Mouse (Mus musculus) heart, embryonic 10.5 days (tissue): ENCODE results near the gene Fat1. TPM values are rescaled to one million over a fixed set of nuclear protein-coding genes. Genes with fewer than 3 reads are reported as not detected.
A peak's percentile ranks its signal among the peaks of the same experiment; 100 is the strongest.

Experiments
- DNase-seq: peaks from one replicate; pipeline ENCODE4 v3.0.0-alpha.2; 2017; ENCODE audit warnings: low spot score
- H3K27ac ChIP-seq: fragments of 300-500 bp; sonication (generic); 2 replicates; pipeline ENCODE4 v1.5.1; 2016; ENCODE audit warnings: mild to moderate bottlenecking
- H3K27me3 ChIP-seq: fragments of 300-500 bp; sonication (generic); 2 replicates; pipeline ENCODE4 v1.6.1; 2016; ENCODE audit warnings: mild to moderate bottlenecking; ENCODE audit not compliant: poor library complexity, insufficient read depth, severe bottlenecking
- H3K36me3 ChIP-seq: fragments of 300-500 bp; sonication (generic); 2 replicates; pipeline ENCODE4 v1.6.1; 2016; ENCODE audit warnings: mild to moderate bottlenecking, moderate library complexity
- H3K4me1 ChIP-seq: fragments of 300-500 bp; sonication (generic); 2 replicates; pipeline ENCODE4 v1.6.1; 2016; ENCODE audit warnings: mild to moderate bottlenecking
- H3K4me3 ChIP-seq: fragments of 300-500 bp; sonication (generic); 2 replicates; pipeline ENCODE4 v1.5.1; 2016; ENCODE audit warnings: mild to moderate bottlenecking, moderate library complexity
- H3K9me3 ChIP-seq: fragments of 300-500 bp; sonication (generic); 2 replicates; pipeline ENCODE4 v1.6.1; 2016; ENCODE audit warnings: mild to moderate bottlenecking, moderate library complexity
- WGBS: fragments of 180-500 bp; shearing (Covaris S2); methylation state at CpG from one replicate; pipeline ENCODE4 v1.1.7; 2016; 5-methylcytosine and 5-hydroxymethylcytosine counted together
- polyA plus RNA-seq: library from polyadenylated mRNA; unstranded; fragments of >200 nt; fragmentation: Nextera tagmentation; extraction: Ambion mirVana; gene quantifications from 2 replicates; pipeline ENCODE4 v1.2.1, GENCODE M21; 2016

Gene Fat1
- polyA plus RNA-seq, 1 experiment from 2014 or later = 18.0 TPM

DNA sequence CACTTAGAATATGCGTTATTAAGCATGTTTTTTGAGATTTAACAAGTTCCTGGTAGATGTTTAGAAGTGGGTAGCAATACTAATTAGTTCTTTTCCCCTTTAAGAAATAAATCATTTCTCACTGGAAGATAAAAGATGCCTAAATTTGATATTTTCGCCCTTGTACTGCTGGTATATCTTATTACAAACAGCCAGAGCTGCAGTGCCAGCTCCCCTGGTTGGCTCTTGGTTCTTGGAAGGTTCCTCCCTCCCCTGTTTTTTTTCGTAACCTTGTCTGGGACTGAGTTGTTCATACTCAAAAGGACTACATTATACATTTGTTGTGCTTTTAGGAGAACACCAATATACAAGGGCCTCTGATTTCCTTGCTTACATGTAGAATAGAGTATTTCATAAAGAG lies 62.1 kb downstream of the Fat1 start:
- Histone ChIP-seq H3K4me1 (peaks cover 78% of the 10 kb centered on the region), H3K27me3 (no peaks in the 10 kb centered on the region), H3K9me3 (no peaks in the 10 kb centered on the region), H3K27ac (peak overlapping the region; percentile 89; the same call in 1 of the 2 replicates), H3K36me3 (no peaks in the 10 kb centered on the region), H3K4me3 (no peak overlapping the region)
- DNase-seq = no peak
- 60% methylated on average over 3 of the region's 3 CpGs for WGBS

DNA sequence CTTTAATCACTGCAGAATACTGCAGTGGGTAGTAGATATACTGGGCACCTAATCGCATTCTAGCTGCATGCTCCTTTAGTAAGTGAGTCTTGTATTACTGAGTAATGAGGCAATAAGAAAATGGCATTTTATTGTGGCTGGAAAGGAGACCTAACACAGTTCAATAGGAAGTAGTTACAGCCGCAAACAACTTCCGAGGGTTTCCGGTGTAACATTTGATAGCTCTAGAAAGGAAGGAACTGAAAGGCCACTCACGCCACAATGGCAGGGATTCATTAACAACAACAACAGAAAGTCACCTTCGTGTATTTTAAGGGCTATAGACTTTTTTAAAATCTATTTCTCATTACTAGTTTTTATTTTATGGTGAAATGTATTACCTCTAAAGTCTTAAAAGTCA lies 62.6 kb downstream of the Fat1 start:
- peaks cover 77% of the 10 kb centered on the region for H3K4me1 ChIP-seq
- H3K36me3 ChIP-seq = no peaks in the 10 kb centered on the region
- H3K9me3 ChIP-seq = no peaks in the 10 kb centered on the region
- peak overlapping the region; percentile 89 for H3K27ac ChIP-seq
- peak overlapping the region; percentile 37; the same call in 1 of the 2 replicates for H3K4me3 ChIP-seq
- no peak for DNase-seq
- 53% methylated on average over 6 of the region's 6 CpGs for WGBS
- H3K27me3 ChIP-seq = no peaks in the 10 kb centered on the region

DNA sequence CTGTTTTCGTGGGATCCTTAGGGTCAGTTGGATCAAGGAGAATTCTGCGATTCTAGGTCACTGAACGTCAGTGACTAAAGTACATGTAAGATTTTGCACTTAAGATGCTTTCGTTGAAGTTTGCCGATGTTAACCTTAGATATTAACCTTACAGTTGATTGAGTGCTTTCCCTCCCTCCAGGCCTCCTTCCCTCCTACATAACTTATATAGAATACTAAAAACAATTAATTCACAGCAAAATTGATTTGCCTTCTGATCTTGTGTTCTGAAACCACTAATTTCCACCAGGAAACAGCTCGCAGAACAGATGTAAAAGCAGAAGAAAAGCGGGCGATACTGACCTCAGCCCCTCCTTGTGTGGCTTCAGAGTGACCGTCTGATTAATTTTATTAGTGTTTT lies 63.0 kb downstream of the Fat1 start:
- Histone ChIP-seq H3K36me3 (no peaks in the 10 kb centered on the region), H3K9me3 (no peaks in the 10 kb centered on the region), H3K27ac (peak overlapping the region; percentile 89), H3K4me1 (peaks cover 78% of the 10 kb centered on the region), H3K27me3 (no peaks in the 10 kb centered on the region), H3K4me3 (peak overlapping the region; percentile 37)
- WGBS = 54% methylated on average over 9 of the region's 9 CpGs
- DNase-seq = no peak

DNA sequence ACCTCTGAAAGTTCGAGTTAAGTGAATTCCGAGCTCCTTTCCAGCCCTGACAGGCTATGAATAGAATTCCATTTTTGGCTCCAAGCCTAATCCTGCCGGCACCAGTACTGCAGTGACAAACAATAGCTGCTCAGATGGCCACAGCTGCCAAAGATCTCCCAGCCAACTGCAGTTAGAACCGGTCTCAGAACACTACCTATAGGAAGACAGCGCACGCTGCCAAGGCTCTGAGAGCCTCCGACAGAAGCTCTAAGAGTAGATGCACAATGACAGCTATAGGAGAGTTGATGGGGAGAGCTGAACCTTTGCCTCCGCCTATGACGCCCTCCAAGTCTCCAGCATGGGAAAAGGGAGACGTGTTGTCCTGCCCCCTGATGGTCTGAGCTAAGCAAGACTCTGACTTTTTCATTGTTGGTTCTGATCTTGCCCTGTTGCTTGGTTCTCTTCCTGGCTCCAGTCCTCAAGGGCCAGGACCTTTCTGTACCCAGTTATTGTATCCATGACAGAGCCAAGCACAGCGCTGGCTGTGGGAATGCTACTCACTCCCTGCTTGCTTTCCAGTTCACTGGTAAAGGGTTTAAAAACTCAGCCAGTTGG lies 63.5 kb downstream of the Fat1 start:
- no peaks in the 10 kb centered on the region for H3K36me3 ChIP-seq
- no peaks in the 10 kb centered on the region for H3K27me3 ChIP-seq
- DNase-seq = peak; percentile 82
- H3K4me3 ChIP-seq = peak overlapping the region; percentile 37
- peak overlapping the region; percentile 89 for H3K27ac ChIP-seq
- H3K4me1 ChIP-seq = peaks cover 78% of the 10 kb centered on the region
- 23% methylated on average over 11 of the region's 11 CpGs for WGBS
- H3K9me3 ChIP-seq = no peaks in the 10 kb centered on the region

DNA sequence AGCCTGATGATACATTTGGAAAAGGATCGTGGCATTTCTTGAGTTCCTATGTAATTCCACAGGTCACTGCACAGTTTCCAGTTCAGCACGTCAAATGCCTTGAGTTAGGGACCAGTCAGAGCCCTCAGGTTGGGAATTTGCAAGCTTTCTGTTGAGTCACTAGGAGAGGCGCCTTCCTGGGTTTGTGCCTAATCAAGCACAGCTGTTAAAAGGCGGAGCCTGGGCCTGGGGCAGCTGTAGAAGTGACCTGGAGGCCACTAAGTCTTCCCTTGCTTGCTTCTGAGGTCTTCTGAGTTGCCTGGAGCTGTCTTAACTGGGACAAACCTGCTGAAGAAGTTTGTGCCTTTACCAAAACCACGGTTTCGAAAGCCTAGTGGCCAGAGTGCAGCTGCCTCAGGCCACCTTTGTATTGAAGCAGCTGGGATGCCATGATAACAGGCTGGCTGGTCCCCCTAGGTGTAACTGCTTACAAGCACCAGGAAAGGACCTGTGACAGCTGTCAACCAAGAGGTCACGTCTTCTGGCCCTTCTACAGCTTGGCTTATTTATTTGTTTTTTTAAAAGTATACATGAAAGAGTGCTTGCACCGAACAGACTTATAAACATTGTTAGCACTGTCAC lies 66.4 kb downstream of the Fat1 start:
- Histone ChIP-seq H3K27ac (peak overlapping the region; percentile 74; the same call in 1 of the 2 replicates), H3K9me3 (no peaks in the 10 kb centered on the region), H3K27me3 (no peaks in the 10 kb centered on the region), H3K4me1 (peaks cover 60% of the 10 kb centered on the region), H3K4me3 (no peak overlapping the region), H3K36me3 (peaks cover 3% of the 10 kb centered on the region; the same call in 1 of the 2 replicates)
- 38% methylated on average over 8 of the region's 8 CpGs for WGBS
- no peak for DNase-seq

DNA sequence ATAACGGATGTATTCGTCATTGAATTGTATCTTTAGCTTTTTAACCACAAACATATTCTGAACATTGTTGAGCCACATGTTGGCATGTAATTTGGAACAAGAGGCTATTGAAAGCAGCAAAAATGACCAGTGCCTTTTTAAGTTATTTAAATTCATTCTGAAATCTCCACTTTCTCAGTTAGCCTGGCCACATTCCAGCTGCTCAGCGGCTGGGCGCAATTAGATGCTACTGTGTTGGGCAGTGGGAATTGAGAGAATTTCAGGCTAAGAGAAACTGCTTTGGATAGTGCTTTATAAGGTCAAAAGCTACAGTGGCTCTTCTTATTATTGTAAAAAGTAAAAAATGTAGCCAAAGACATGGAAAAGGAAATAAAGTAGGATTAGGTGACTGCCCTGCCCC lies 67.4 kb downstream of the Fat1 start:
- 81% methylated on average over 4 of the region's 4 CpGs for WGBS

DNA sequence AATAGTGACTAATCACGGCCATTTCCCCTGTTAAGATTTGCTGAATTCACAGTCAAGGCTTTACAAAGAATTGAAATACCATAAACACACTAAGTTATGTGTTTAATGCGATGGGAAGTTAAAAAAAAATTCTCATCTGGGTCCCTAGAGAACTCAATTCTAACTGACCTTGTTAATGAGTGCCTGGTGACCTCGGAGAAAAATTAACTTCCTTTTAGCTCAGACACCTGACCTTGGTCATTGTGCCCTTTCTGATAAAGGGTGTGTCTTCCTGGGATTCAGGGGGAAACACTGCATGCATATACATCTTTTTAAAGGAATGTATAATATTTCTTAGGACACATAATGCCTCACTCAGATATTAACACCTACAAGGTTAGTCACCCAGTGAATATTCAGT lies 68.8 kb downstream of the Fat1 start:
- no peak for DNase-seq
- no peak overlapping the region for H3K4me3 ChIP-seq
- peak overlapping the region; percentile 29; the same call in 1 of the 2 replicates for H3K27ac ChIP-seq

More for the DNA sequence above, 67.4 kb downstream of the Fat1 start:
- no peak for DNase-seq
- Histone ChIP-seq H3K36me3 (peaks cover 3% of the 10 kb centered on the region; the same call in 1 of the 2 replicates), H3K4me1 (peaks cover 51% of the 10 kb centered on the region), H3K27me3 (no peaks in the 10 kb centered on the region), H3K4me3 (no peak overlapping the region), H3K27ac (peak overlapping the region; percentile 29; the same call in 1 of the 2 replicates), H3K9me3 (no peaks in the 10 kb centered on the region)

DNA sequence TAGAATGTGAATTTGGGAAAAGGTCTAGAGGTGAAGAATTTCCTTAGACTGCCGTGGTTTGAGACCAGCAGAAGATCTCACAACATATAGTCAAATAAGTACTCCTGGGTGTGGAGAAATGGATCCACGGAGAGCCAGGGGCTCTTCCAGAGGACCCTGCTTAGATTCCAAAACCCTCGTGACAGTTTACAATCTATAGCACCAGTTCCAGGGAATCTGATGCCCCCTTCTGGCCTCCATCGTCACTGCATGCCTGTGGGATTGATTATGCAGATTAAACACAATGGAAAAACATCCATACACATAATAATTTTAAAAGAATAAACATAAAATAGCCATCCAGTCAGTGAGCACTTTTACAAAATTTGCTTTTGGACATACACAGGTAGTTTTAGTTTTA lies 75.4 kb downstream of the Fat1 start:
- Histone ChIP-seq H3K27ac (no peak overlapping the region), H3K36me3 (peaks cover 63% of the 10 kb centered on the region), H3K4me3 (no peak overlapping the region), H3K27me3 (no peaks in the 10 kb centered on the region), H3K9me3 (no peaks in the 10 kb centered on the region), H3K4me1 (no peaks in the 10 kb centered on the region)
- WGBS = 40% methylated on average over 4 of the region's 4 CpGs
- no peak for DNase-seq

More for the DNA sequence above, 68.8 kb downstream of the Fat1 start:
- peaks cover 38% of the 10 kb centered on the region for H3K4me1 ChIP-seq
- no peaks in the 10 kb centered on the region for H3K27me3 ChIP-seq
- 57% methylated on average over 3 of the region's 3 CpGs for WGBS
- H3K36me3 ChIP-seq = peaks cover 7% of the 10 kb centered on the region; the same call in 1 of the 2 replicates
- H3K9me3 ChIP-seq = no peaks in the 10 kb centered on the region

DNA sequence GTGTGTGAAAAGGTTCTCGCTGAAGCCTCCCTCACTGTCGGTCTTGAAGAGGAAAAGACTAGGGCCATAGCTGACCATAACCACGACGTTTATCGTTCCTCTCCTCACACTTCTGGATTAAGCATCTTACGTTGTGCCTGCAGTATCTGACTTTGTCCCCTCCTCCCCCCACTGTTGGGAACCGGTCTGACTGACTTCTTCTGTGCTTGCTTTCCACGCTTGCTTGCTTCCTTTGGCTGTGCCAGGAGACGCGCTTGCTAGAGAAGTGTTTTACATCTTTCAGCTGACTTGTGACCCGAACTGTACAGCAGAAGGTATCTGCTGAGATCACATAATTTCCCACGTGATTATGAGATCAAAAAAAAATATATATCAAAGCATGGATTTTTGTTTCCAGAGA lies 76.5 kb downstream of the Fat1 start:
- peaks cover 65% of the 10 kb centered on the region for H3K36me3 ChIP-seq
- no peaks in the 10 kb centered on the region for H3K4me1 ChIP-seq
- no peaks in the 10 kb centered on the region for H3K9me3 ChIP-seq
- 87% methylated on average over 12 of the region's 12 CpGs for WGBS
- no peaks in the 10 kb centered on the region for H3K27me3 ChIP-seq
- H3K4me3 ChIP-seq = no peak overlapping the region
- no peak for DNase-seq
- no peak overlapping the region for H3K27ac ChIP-seq

DNA sequence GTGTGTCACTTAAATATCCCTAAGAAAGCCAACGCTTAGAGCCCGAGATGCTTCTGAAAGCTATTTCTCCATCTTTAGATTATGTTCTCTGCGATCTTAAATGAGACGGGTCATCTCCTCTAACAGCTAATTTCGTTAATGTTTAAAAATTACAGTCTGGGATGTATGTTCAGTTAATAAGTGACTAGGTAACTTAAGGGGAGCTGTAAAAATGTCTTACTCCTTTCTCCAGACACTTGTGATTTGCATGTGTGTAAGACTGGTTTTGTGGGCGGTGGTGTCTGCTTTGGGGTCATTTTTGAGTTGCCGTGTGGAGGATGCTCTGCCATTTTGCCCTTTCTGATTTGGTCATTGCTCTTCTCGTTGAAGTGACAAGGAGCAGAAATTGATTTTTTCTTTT lies 78.6 kb downstream of the Fat1 start:
- DNase-seq = no peak
- H3K4me1 ChIP-seq = no peaks in the 10 kb centered on the region
- H3K27ac ChIP-seq = no peak overlapping the region
- no peaks in the 10 kb centered on the region for H3K9me3 ChIP-seq
- H3K4me3 ChIP-seq = no peak overlapping the region
- WGBS = 91% methylated on average over 8 of the region's 8 CpGs
- no peaks in the 10 kb centered on the region for H3K27me3 ChIP-seq
- peaks cover 77% of the 10 kb centered on the region for H3K36me3 ChIP-seq

DNA sequence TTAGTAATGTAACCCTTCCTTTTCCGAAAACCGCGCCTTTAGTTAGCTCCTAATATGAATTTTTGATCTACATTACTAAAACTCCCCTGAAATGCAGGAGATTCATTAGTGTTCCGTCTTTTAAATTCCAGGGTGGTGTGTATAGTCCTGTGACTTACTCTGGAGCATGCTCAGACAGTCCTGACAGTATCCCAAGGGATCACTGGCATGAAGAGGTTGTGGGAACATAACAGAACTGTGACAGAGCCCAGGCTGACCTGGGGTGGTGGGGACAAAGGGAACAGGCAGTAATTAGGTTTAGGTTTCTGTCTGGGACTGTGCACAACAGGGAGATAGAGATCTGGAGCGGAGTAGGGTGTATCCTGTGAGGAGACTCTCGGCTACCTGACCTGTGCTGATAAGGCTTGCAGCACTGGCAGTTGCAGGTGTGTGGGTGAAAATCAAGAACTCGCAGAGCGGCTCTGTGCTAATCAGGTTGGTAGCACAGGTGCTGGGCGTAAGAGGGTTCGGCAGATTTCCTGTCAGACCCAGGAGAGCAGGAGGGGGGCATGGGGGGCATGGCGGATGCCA lies 79.3 kb downstream of the Fat1 start:
- no peaks in the 10 kb centered on the region for H3K27me3 ChIP-seq
- H3K27ac ChIP-seq = no peak overlapping the region
- no peaks in the 10 kb centered on the region for H3K4me1 ChIP-seq
- H3K4me3 ChIP-seq = no peak overlapping the region
- no peaks in the 10 kb centered on the region for H3K9me3 ChIP-seq
- 89% methylated on average over 11 of the region's 11 CpGs for WGBS
- no peak for DNase-seq
- H3K36me3 ChIP-seq = peaks cover 76% of the 10 kb centered on the region

DNA sequence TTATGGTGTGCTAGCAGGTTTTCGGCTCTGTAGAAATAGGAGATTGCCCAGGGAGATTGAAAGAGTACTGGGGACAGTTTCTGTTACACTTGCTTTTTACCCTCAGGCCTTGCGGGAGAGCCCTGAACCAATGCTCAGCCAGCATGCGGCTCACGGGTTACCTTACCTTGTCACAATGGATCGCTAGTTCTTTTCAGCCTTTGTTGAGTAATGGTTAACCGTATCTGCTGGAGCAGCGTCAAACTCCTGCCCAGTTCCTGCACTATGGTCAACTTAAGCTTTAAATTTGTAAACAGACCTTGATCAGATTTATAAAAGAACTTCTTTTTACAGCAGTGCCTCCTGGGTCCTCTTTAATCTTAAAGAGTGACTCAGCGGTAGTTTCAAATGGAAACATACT lies 80.6 kb downstream of the Fat1 start:
- peaks cover 63% of the 10 kb centered on the region for H3K36me3 ChIP-seq
- H3K4me1 ChIP-seq = no peaks in the 10 kb centered on the region
- H3K9me3 ChIP-seq = no peaks in the 10 kb centered on the region
- no peak for DNase-seq
- no peak overlapping the region for H3K4me3 ChIP-seq
- H3K27me3 ChIP-seq = no peaks in the 10 kb centered on the region
- H3K27ac ChIP-seq = no peak overlapping the region
- 92% methylated on average over 8 of the region's 8 CpGs for WGBS

DNA sequence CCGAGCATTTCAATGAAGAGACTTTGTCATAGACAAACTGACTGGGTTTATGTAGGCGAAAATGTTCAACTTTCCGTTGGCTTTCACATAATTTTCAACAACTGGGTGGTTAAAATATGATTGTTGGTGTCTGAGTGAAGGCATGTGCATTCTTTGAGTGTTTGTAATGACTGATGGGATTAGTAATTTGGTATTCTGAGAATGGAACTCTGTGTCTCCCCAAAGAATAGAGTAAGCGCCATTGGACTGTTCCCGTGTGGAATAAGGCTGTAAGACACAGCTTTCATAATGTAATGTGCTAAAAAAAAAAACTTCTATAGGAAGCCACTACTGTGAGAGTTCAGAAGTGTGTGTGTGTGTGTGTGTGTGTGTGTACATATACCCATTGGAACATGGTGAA lies 84.0 kb downstream of the Fat1 start:
- WGBS = 83% methylated on average over 5 of the region's 5 CpGs
- Histone ChIP-seq H3K4me3 (no peak overlapping the region), H3K27me3 (no peaks in the 10 kb centered on the region), H3K36me3 (peaks cover 61% of the 10 kb centered on the region), H3K9me3 (no peaks in the 10 kb centered on the region), H3K4me1 (peaks cover 5% of the 10 kb centered on the region; the same call in 1 of the 2 replicates), H3K27ac (no peak overlapping the region)
- DNase-seq = no peak
